Mouse (Mus musculus): Measurements from ENCODE around the gene Schip1. TPM values are rescaled to one million over a fixed set of nuclear protein-coding genes. Genes with fewer than 3 reads are reported as not detected.

Schip1 gene
- polyA plus RNA-seq, 1 experiment from 2014 or later = 86.4 TPM

Other genes with a start within 250 kb of the Schip1 start
- gene Iqcj, start 172.6 kb upstream of the Schip1 start, polyA plus RNA-seq (2016; fragmentation: Nextera tagmentation; extraction: Ambion mirVana) = not detected in 2 replicates
- 0.12 TPM in 1 of 2 replicates, not detected in the other for gene Iqschfp, start 172.6 kb upstream of the Schip1 start, polyA plus RNA-seq (2016; fragmentation: Nextera tagmentation; extraction: Ambion mirVana)